Mouse (Mus musculus): ENCODE measurements around the gene Gm4565. TPM values are rescaled to one million over a fixed set of nuclear protein-coding genes. Genes with fewer than 3 reads are reported as not detected.
"Not testable (repeated sequence)": the region's sequence is repeated elsewhere in the genome, so short reads cannot be mapped to it uniquely, and the experiment has no call there.

Gene Gm4565
- total RNA-seq (2014; rRNA removed), result not detected in 2 replicates
- not detected in 2 replicates for polyA plus RNA-seq (2015; fragmentation: Nextera tagmentation; extraction: Ambion mirVana)

DNA sequence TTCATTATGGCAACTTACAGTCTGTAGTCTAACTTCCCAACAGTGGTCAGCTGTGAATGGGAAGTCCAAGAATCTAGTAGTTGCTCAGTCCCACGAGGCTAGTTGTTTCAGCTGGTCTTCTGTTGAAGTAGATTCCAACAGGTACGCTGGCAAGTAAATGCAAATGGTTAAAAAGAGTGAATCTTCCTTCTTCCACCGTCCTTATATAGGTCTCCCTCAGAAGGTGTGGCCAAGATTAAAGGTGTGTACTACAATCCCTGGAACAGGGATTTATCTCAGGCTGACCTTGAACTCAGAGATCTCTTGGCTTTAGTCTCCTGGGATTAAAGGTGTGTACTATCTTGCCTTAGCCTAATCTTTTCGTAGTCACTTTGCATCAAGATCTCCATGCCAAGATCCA, at the start of gene Gm4565:
Gene Gm4565 (minus strand): TSS at position 101 of the 400 bp plus-strand sequence.
- WGBS, result 82% methylated on average over 2 of the region's 4 CpGs
- H3K9ac ChIP-seq (replicated peaks; ENCODE audit: low read length); H3K4me1 ChIP-seq (ENCODE audit: insufficient read depth, low read length); H3K27me3 ChIP-seq (ENCODE audit: insufficient read depth, low read length); H3K9me3 ChIP-seq (ENCODE audit: low read length); H3K36me3 ChIP-seq (ENCODE audit: insufficient read depth, low read length); ATAC-seq; H3K4me2 ChIP-seq (ENCODE audit: low read depth, low read length); H3K4me3 ChIP-seq (ENCODE audit: low read length); DNase-seq (ENCODE audit: low spot score); H3K27ac ChIP-seq: not testable (repeated sequence)

DNA sequence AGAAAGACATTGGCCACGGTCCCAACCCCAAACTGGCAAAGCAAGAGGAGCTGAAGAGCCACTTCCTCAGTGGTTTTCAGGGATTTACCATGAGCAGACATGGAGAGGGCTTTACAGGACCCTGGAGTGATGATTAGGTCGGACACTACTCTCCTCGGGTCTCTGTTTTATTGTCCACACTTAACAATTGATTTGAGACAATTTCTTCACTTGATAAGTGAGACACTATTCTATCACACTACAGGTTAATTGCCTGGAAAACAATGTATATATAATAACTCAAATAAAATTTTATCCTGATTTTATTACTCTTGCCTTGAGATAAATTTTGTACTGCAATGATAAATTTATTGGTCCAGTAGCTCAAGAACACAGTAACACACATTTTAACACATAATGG, 22.7 kb downstream of the Gm4565 start, which contains the start of gene Gm4201:
Gene Gm4201 (minus strand): TSS at position 101 of the 400 bp plus-strand sequence.
- H3K27me3 ChIP-seq (ENCODE audit: insufficient read depth, low read length); H3K9me3 ChIP-seq (ENCODE audit: low read length); H3K27ac ChIP-seq; H3K9ac ChIP-seq (replicated peaks; ENCODE audit: low read length); H3K4me3 ChIP-seq (ENCODE audit: low read length); ATAC-seq; DNase-seq (ENCODE audit: low spot score); H3K4me2 ChIP-seq (ENCODE audit: low read depth, low read length); H3K4me1 ChIP-seq (ENCODE audit: insufficient read depth, low read length); H3K36me3 ChIP-seq (ENCODE audit: insufficient read depth, low read length): not testable (repeated sequence)
- WGBS, result no CpG with 5 or more reads among the region's 3 CpGs

GRCm38 (mm10) chr7:22534787-22535186, 53.1 kb downstream of the Gm4565 start, which contains the start of gene Gm8677:
Gene Gm8677 (minus strand): TSS chr7:22534887.
- not testable (repeated sequence) for H3K4me1 ChIP-seq (ENCODE audit: insufficient read depth, low read length); DNase-seq (ENCODE audit: low spot score); H3K9me3 ChIP-seq (ENCODE audit: low read length); H3K27ac ChIP-seq; H3K9ac ChIP-seq (replicated peaks; ENCODE audit: low read length); H3K4me2 ChIP-seq (ENCODE audit: low read depth, low read length); H3K27me3 ChIP-seq (ENCODE audit: insufficient read depth, low read length); H3K36me3 ChIP-seq (ENCODE audit: insufficient read depth, low read length); H3K4me3 ChIP-seq (ENCODE audit: low read length); ATAC-seq
- no CpG with 5 or more reads among the region's 1 CpGs for WGBS

Other genes starting within 250 kb of the Gm4565 start
- gene Gm8660, start 217.1 kb downstream of the Gm4565 start, total RNA-seq (2014; rRNA removed), result not detected in 2 replicates
- not detected in 2 replicates for gene Gm8660, start 217.1 kb downstream of the Gm4565 start, polyA plus RNA-seq (2015; fragmentation: Nextera tagmentation; extraction: Ambion mirVana)
- not detected in 2 replicates for gene Vmn1r148, start 174.5 kb downstream of the Gm4565 start, total RNA-seq (2014; rRNA removed)
- not detected in 2 replicates for gene Vmn1r148, start 174.5 kb downstream of the Gm4565 start, polyA plus RNA-seq (2015; fragmentation: Nextera tagmentation; extraction: Ambion mirVana)
- not detected in 2 replicates for gene Vmn1r149, start 149.9 kb downstream of the Gm4565 start, total RNA-seq (2014; rRNA removed)
- gene Vmn1r149, start 149.9 kb downstream of the Gm4565 start, polyA plus RNA-seq (2015; fragmentation: Nextera tagmentation; extraction: Ambion mirVana), result not detected in 2 replicates
- not detected in 2 replicates for gene Gm10665, start 124.1 kb downstream of the Gm4565 start, total RNA-seq (2014; rRNA removed)
- gene Gm10665, start 124.1 kb downstream of the Gm4565 start, polyA plus RNA-seq (2015; fragmentation: Nextera tagmentation; extraction: Ambion mirVana), result not detected in 2 replicates
- not detected in 2 replicates for gene Vmn1r151, start 88.4 kb downstream of the Gm4565 start, total RNA-seq (2014; rRNA removed)
- not detected in 2 replicates for gene Vmn1r151, start 88.4 kb downstream of the Gm4565 start, polyA plus RNA-seq (2015; fragmentation: Nextera tagmentation; extraction: Ambion mirVana)
- gene Vmn1r152, start 65.2 kb downstream of the Gm4565 start, total RNA-seq (2014; rRNA removed), result not detected in 2 replicates
- not detected in 2 replicates for gene Vmn1r152, start 65.2 kb downstream of the Gm4565 start, polyA plus RNA-seq (2015; fragmentation: Nextera tagmentation; extraction: Ambion mirVana)
- gene Gm8677, start 53.2 kb downstream of the Gm4565 start, total RNA-seq (2014; rRNA removed), result not detected in 2 replicates
- not detected in 2 replicates for gene Gm8677, start 53.2 kb downstream of the Gm4565 start, polyA plus RNA-seq (2015; fragmentation: Nextera tagmentation; extraction: Ambion mirVana)
- not detected in 2 replicates for gene Gm4201, start 22.8 kb downstream of the Gm4565 start, total RNA-seq (2014; rRNA removed)
- gene Gm4201, start 22.8 kb downstream of the Gm4565 start, polyA plus RNA-seq (2015; fragmentation: Nextera tagmentation; extraction: Ambion mirVana), result not detected in 2 replicates
- gene Vmn1r155, start 69.9 kb upstream of the Gm4565 start, total RNA-seq (2014; rRNA removed), result not detected in 2 replicates
- gene Vmn1r155, start 69.9 kb upstream of the Gm4565 start, polyA plus RNA-seq (2015; fragmentation: Nextera tagmentation; extraction: Ambion mirVana), result not detected in 2 replicates
- not detected in 2 replicates for gene Gm8693, start 104.2 kb upstream of the Gm4565 start, total RNA-seq (2014; rRNA removed)
- not detected in 2 replicates for gene Gm8693, start 104.2 kb upstream of the Gm4565 start, polyA plus RNA-seq (2015; fragmentation: Nextera tagmentation; extraction: Ambion mirVana)
- gene Gm4567, start 131.6 kb upstream of the Gm4565 start, total RNA-seq (2014; rRNA removed), result not detected in 2 replicates
- not detected in 2 replicates for gene Gm4567, start 131.6 kb upstream of the Gm4565 start, polyA plus RNA-seq (2015; fragmentation: Nextera tagmentation; extraction: Ambion mirVana)
- gene Vmn1r157, start 173.6 kb upstream of the Gm4565 start, total RNA-seq (2014; rRNA removed), result not detected in 2 replicates
- gene Vmn1r157, start 173.6 kb upstream of the Gm4565 start, polyA plus RNA-seq (2015; fragmentation: Nextera tagmentation; extraction: Ambion mirVana), result not detected in 2 replicates
- gene Vmn1r158, start 202.7 kb upstream of the Gm4565 start, total RNA-seq (2014; rRNA removed), result not detected in 2 replicates
- not detected in 2 replicates for gene Vmn1r158, start 202.7 kb upstream of the Gm4565 start, polyA plus RNA-seq (2015; fragmentation: Nextera tagmentation; extraction: Ambion mirVana)

Data from hindbrain, postnatal 0 days (tissue).